Mouse (Mus musculus): ENCODE results near the gene Med18. TPM values are rescaled to one million over a fixed set of nuclear protein-coding genes. Genes with fewer than 3 reads are reported as not detected.
A peak's percentile ranks its signal among the peaks of the same experiment; 100 is the strongest.
"Not testable (repeated sequence)": the region's sequence is repeated elsewhere in the genome, so short reads cannot be mapped to it uniquely, and the experiment has no call there.

The Med18 gene
- polyA plus RNA-seq, 1 experiment from 2014 or later, result 13.6 TPM

- DNase-seq (ENCODE audit: low spot score) (peak; percentile 99), ATAC-seq (ENCODE audit: low FRiP score, low TSS enrichment) (peak; percentile 97)
- peak within 1 kb of the TSS; percentile 99 for H3K27ac ChIP-seq (replicated peaks)
- peak within 1 kb of the TSS; percentile 89 for H3K9ac ChIP-seq (ENCODE audit: low read length)
- H3K4me1 ChIP-seq (replicated peaks; ENCODE audit: control insufficient read depth, insufficient read depth), result no peaks in the 10 kb centered on the region
- H3K4me3 ChIP-seq (ENCODE audit: low read depth, low read length), result peak within 1 kb of the TSS; percentile 90
- WGBS, result under 1% methylated on average over 58 of the region's 73 CpGs
- peak within 1 kb of the TSS; percentile 60 for H3K4me2 ChIP-seq (replicated peaks; ENCODE audit: low read depth)
- no peaks in the 10 kb centered on the region for H3K9me3 ChIP-seq (ENCODE audit: control insufficient read depth, low read length)
- no peaks in the 10 kb centered on the region for H3K27me3 ChIP-seq (ENCODE audit: control insufficient read depth, insufficient read depth, low read length)
- no peaks in the 10 kb centered on the region for H3K36me3 ChIP-seq (ENCODE audit: control insufficient read depth, insufficient read depth, low read length)
- TF ChIP-seq EP300 (optimal IDR thresholded peaks at IDR 0.05), result no peak
- peak; percentile 24 for TF ChIP-seq CTCF (IDR thresholded peaks at IDR 0.05; ENCODE audit: low read depth)
Observed at GRCm38 (mm10) chr4:132421923-132422782, 41.6 kb downstream of the Med18 start, which contains the start of gene Phactr4. Gene Phactr4 (minus strand): TSS chr4:132422489.

- ATAC-seq (ENCODE audit: low FRiP score, low TSS enrichment) (no peak), DNase-seq (ENCODE audit: low spot score) (peak; percentile 40)
- H3K27ac ChIP-seq (replicated peaks), result peak overlapping the region; percentile 99
- H3K27me3 ChIP-seq (ENCODE audit: control insufficient read depth, insufficient read depth, low read length), result no peaks in the 10 kb centered on the region
- no peaks in the 10 kb centered on the region for H3K36me3 ChIP-seq (ENCODE audit: control insufficient read depth, insufficient read depth, low read length)
- H3K4me1 ChIP-seq (replicated peaks; ENCODE audit: control insufficient read depth, insufficient read depth), result no peaks in the 10 kb centered on the region
- H3K4me3 ChIP-seq (ENCODE audit: low read depth, low read length), result peak overlapping the region; percentile 90
- H3K9ac ChIP-seq (ENCODE audit: low read length), result peak overlapping the region; percentile 89
- no peaks in the 10 kb centered on the region for H3K9me3 ChIP-seq (ENCODE audit: control insufficient read depth, low read length)
- H3K4me2 ChIP-seq (replicated peaks; ENCODE audit: low read depth), result peak overlapping the region; percentile 60
- TF ChIP-seq CTCF (IDR thresholded peaks at IDR 0.05; ENCODE audit: low read depth) (no peak), EP300 (optimal IDR thresholded peaks at IDR 0.05) (no peak)
- 3% methylated on average over 13 of the region's 13 CpGs for WGBS
Observed at GRCm38 (mm10) chr4:132421556-132421922, 42.2 kb downstream of the Med18 start.

DNA sequence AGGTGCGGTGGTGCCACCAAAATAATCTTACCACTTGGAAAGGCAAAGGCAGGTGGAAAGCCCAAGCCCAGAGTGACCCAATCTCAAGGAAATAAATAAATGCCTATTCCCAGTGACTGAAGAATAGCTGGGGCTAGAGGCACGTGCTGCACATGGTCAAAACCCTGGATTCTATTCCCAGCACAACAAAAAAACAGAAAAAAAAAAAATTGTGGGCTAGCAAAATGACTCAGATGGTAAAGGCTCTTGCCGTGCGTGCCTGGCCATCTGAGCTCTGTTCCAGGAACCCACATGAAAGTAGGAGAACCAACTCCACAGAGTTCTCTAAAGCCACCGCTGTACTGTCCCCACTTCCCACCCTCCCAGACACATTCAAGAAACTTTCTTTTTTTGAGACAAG lies 43.2 kb downstream of the Med18 start:
- peak overlapping the region; percentile 60 for H3K4me2 ChIP-seq (replicated peaks; ENCODE audit: low read depth)
- WGBS, result 71% methylated on average over 5 of the region's 5 CpGs
- H3K36me3 ChIP-seq (ENCODE audit: control insufficient read depth, insufficient read depth, low read length), result no peaks in the 10 kb centered on the region
- DNase-seq (ENCODE audit: low spot score) (no peak), ATAC-seq (ENCODE audit: low FRiP score, low TSS enrichment) (no peak)
- no peaks in the 10 kb centered on the region for H3K27me3 ChIP-seq (ENCODE audit: control insufficient read depth, insufficient read depth, low read length)
- no peak for TF ChIP-seq EP300 (optimal IDR thresholded peaks at IDR 0.05)
- TF ChIP-seq CTCF (IDR thresholded peaks at IDR 0.05; ENCODE audit: low read depth), result no peak
- H3K9ac ChIP-seq (ENCODE audit: low read length), result no peak overlapping the region
- H3K4me3 ChIP-seq (ENCODE audit: low read depth, low read length), result peak overlapping the region; percentile 90; the same call in 1 of the 2 replicates
- H3K4me1 ChIP-seq (replicated peaks; ENCODE audit: control insufficient read depth, insufficient read depth), result no peaks in the 10 kb centered on the region
- 0 out of 2 replicates have a peak overlapping the region, but pooled peaks have one; percentile 18 for H3K27ac ChIP-seq (replicated peaks)
- no peaks in the 10 kb centered on the region for H3K9me3 ChIP-seq (ENCODE audit: control insufficient read depth, low read length)

- H3K4me2 ChIP-seq (replicated peaks; ENCODE audit: low read depth), result no peak overlapping the region
- DNase-seq (ENCODE audit: low spot score) (peak; percentile 26), ATAC-seq (ENCODE audit: low FRiP score, low TSS enrichment) (peak; percentile 80)
- H3K27ac ChIP-seq (replicated peaks), result peak overlapping the region; percentile 71
- H3K36me3 ChIP-seq (ENCODE audit: control insufficient read depth, insufficient read depth, low read length), result no peaks in the 10 kb centered on the region
- H3K4me3 ChIP-seq (ENCODE audit: low read depth, low read length), result no peak overlapping the region
- no peaks in the 10 kb centered on the region for H3K9me3 ChIP-seq (ENCODE audit: control insufficient read depth, low read length)
- TF ChIP-seq CTCF (IDR thresholded peaks at IDR 0.05; ENCODE audit: low read depth), result no peak
- TF ChIP-seq EP300 (optimal IDR thresholded peaks at IDR 0.05), result no peak
- no peak overlapping the region for H3K9ac ChIP-seq (ENCODE audit: low read length)
- no peaks in the 10 kb centered on the region for H3K4me1 ChIP-seq (replicated peaks; ENCODE audit: control insufficient read depth, insufficient read depth)
- no peaks in the 10 kb centered on the region for H3K27me3 ChIP-seq (ENCODE audit: control insufficient read depth, insufficient read depth, low read length)
Observed at GRCm38 (mm10) chr4:132415966-132416365, 47.8 kb downstream of the Med18 start.

DNA sequence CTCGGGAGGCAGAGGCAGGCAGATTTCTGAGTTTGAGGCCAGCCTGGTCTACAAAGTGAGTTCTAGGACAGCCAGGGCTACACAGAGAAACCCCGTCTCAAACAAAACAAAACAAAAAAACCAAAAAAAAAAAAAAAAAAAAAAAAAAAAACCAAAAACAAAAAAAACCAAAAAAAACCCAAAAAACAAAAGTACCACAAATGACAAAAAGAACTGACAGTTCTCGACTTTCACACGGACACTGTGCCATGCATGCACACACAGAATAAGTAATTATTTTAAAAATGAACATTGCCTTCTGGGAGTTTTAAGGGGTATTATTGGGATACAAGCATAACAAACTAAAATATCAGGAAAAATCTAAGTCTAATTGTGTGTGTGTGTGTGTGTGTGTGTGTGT lies 50.5 kb downstream of the Med18 start:
- not testable (repeated sequence) for H3K27me3 ChIP-seq (ENCODE audit: control insufficient read depth, insufficient read depth, low read length); H3K4me1 ChIP-seq (replicated peaks; ENCODE audit: control insufficient read depth, insufficient read depth); H3K27ac ChIP-seq (replicated peaks); H3K4me3 ChIP-seq (ENCODE audit: low read depth, low read length); ATAC-seq (ENCODE audit: low FRiP score, low TSS enrichment); H3K4me2 ChIP-seq (replicated peaks; ENCODE audit: low read depth); H3K36me3 ChIP-seq (ENCODE audit: control insufficient read depth, insufficient read depth, low read length); H3K9me3 ChIP-seq (ENCODE audit: control insufficient read depth, low read length); H3K9ac ChIP-seq (ENCODE audit: low read length); DNase-seq (ENCODE audit: low spot score)
- WGBS, result 92% methylated on average over 4 of the region's 4 CpGs

Measured in stomach, postnatal 0 days (tissue).